Comparison of ENCODE assay signal across 34 mouse cellular contexts in genomic region chr4:123360771-123361170, GRCm38 (mm10). TPM values are rescaled to one million over a fixed set of nuclear protein-coding genes. Genes with fewer than 3 reads are reported as not detected.
"Had no signal": no experiment of that assay in that cellular context is flagged by ENCODE, and none has a peak within 500 bp of the region (broad histone marks: within the 10 kb centered on the region; RNA-seq: fewer than 3 reads in every experiment).

No protein-coding gene starts in this region.

- H3K9me3 ChIP-seq: embryonic facial prominence, embryonic 10.5 days; embryonic facial prominence, embryonic 12.5 days; embryonic facial prominence, embryonic 13.5 days; embryonic facial prominence, embryonic 15.5 days; forebrain, embryonic 10.5 days; forebrain, embryonic 12.5 days; forebrain, embryonic 13.5 days; forebrain, embryonic 15.5 days had no signal

- H3K27me3 ChIP-seq: embryonic facial prominence, embryonic 12.5 days; embryonic facial prominence, embryonic 13.5 days; embryonic facial prominence, embryonic 15.5 days; forebrain, embryonic 12.5 days; forebrain, embryonic 13.5 days; forebrain, embryonic 15.5 days had no signal

- H3K9ac ChIP-seq: embryonic facial prominence, embryonic 12.5 days; embryonic facial prominence, embryonic 13.5 days; embryonic facial prominence, embryonic 15.5 days; forebrain, embryonic 12.5 days; forebrain, embryonic 13.5 days; forebrain, embryonic 15.5 days; forebrain, postnatal 0 days had no signal

- DNase-seq: cerebellum, adult 2 months; cerebellum, adult 8-10 months; cerebellum, adult 9-10 months; cerebellum, adult 9-11 months; cerebellum, postnatal 10 days; cerebellum, postnatal 14 days; cerebellum, postnatal 25 days; cerebellum, postnatal 36 days; embryo, embryonic 11 days; forebrain, postnatal 0 days; gastrocnemius, adult 2 months; gastrocnemius, postnatal 10 days; gastrocnemius, postnatal 14 days; gastrocnemius, postnatal 25 days; gastrocnemius, postnatal 36 days had no signal

- H3K4me3 ChIP-seq: embryonic facial prominence, embryonic 10.5 days; embryonic facial prominence, embryonic 12.5 days; embryonic facial prominence, embryonic 13.5 days; embryonic facial prominence, embryonic 15.5 days; erythroblast, embryonic 14.5 days; forebrain, embryonic 10.5 days; forebrain, embryonic 12.5 days; forebrain, embryonic 13.5 days; forebrain, embryonic 15.5 days; gastrocnemius, adult 2 months had no signal

- H3K27ac ChIP-seq: embryonic facial prominence, embryonic 10.5 days; embryonic facial prominence, embryonic 12.5 days; embryonic facial prominence, embryonic 13.5 days; embryonic facial prominence, embryonic 15.5 days; forebrain, embryonic 10.5 days; forebrain, embryonic 12.5 days; forebrain, embryonic 13.5 days; forebrain, embryonic 15.5 days; gastrocnemius, adult 2 months had no signal

- H3K4me1 ChIP-seq: embryonic facial prominence, embryonic 10.5 days; embryonic facial prominence, embryonic 12.5 days; embryonic facial prominence, embryonic 13.5 days; embryonic facial prominence, embryonic 15.5 days; forebrain, embryonic 10.5 days; forebrain, embryonic 12.5 days; forebrain, embryonic 13.5 days; forebrain, embryonic 15.5 days had no signal

RNA-seq across cellular contexts. Expression of gene Bmp8a, which starts 17.7 kb away (rescaled TPM):
- total RNA-seq: common myeloid progenitor, adult 5-6 weeks; gastrocnemius, postnatal 4 days; granulocyte monocyte progenitor cell, adult 5-6 weeks; heart, adult 8-10 months had no signal
- polyA plus RNA-seq: embryonic facial prominence, embryonic 10.5 days; erythroblast, embryonic 14.5 days; forebrain, embryonic 12.5 days; forebrain, embryonic 13.5 days; forebrain, embryonic 14.5 days had no signal

RNA-seq across cellular contexts. Expression of gene Oxct2a, which starts 37.3 kb away (rescaled TPM):
- total RNA-seq: common myeloid progenitor, adult 5-6 weeks; gastrocnemius, postnatal 4 days; granulocyte monocyte progenitor cell, adult 5-6 weeks; heart, adult 8-10 months had no signal
- polyA plus RNA-seq: cerebellum, adult 2 months; embryonic facial prominence, embryonic 10.5 days; embryonic facial prominence, embryonic 11.5 days; embryonic facial prominence, embryonic 12.5 days; embryonic facial prominence, embryonic 13.5 days; embryonic facial prominence, embryonic 14.5 days; erythroblast, embryonic 14.5 days; forebrain, embryonic 10.5 days; forebrain, embryonic 11.5 days; forebrain, embryonic 12.5 days; forebrain, embryonic 13.5 days; forebrain, embryonic 14.5 days; forebrain, embryonic 15.5 days; forebrain, embryonic 16.5 days; frontal cortex, adult 2 months had no signal
